Mouse (Mus musculus): ENCODE measurements around the gene Sh2d2a.
"Not testable (repeated sequence)": the region's sequence is repeated elsewhere in the genome, so short reads cannot be mapped to it uniquely, and the experiment has no call there.

The Sh2d2a gene

DNA sequence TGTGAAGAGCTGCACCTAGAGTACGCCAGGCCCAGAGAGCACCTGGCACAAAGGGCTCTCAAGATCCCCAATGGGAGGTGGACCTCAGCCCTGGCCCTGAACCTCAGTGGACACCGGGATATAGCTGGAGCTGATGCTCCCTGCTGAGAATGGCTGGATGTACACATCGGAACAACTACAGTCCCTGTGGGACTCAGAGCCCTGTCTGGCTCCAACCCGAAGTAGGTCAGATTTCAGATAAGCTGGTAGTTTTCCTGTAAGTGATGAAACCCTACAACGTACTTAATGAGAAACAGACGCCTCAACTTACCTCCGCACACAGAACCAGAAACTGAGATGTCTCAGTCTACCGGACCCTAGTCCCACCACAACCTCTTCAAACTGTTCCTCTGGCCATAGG, 11.1 kb downstream of the Sh2d2a start:
- DNase-seq: no peak

DNA sequence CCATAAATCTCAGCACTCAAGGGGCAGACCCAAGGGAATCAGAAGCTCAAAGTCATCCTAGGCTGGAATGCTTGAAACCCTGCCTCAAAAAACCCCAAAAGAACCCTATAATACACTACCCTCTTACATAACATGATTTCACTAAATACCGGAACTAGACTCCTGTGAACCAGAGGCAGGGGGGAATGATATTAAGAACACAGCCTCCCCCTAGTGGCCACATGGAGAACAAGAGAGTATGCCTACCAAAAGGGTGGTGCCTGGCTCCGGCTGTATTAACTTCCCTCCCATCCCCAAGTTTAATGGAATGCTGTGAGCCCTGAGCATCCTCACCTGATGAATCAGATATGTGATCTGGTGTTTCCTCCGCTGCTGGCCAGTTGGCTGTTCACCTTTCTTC, 13.3 kb downstream of the Sh2d2a start:
- peak; percentile 55 to 71 for DNase-seq

DNA sequence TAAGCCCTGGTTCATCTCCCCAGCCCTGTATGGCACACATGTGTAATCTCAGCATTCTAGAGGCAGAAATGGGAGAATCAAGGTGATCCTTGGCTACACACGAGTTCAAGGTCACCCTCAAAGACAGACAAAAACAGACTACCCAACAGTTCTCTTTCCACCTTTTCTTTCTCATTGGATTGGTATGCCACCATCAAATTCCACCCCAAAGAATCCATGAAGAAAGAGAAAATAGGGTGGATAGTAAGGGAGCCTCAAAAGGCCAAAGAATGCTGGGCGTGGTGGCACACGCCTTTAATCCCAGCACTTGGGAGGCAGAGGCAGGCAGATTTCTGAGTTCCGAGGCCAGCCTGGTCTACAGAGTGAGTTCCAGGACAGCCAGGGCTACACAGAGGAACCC, 17.6 kb downstream of the Sh2d2a start:
- DNase-seq: not testable (repeated sequence)

DNA sequence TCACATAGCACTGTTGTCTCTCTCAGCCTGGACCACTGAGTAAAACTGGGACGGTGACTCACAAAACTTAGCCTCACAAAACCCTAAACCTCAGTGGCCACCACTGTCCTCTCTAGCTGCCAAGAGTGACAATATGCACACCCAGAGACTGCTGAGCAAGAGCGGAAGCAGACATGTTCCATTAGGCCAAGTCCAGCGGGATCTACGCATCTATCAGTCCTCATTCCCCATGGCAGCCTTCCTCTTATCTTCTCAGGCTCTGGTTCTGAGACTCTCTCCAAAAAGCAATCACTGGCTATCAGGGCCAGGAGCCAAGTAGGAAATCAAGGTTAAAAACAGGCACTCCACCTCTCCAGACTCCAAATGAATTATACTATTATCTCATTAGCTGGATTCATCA, 31.2 kb downstream of the Sh2d2a start:
- no peak for DNase-seq

DNA sequence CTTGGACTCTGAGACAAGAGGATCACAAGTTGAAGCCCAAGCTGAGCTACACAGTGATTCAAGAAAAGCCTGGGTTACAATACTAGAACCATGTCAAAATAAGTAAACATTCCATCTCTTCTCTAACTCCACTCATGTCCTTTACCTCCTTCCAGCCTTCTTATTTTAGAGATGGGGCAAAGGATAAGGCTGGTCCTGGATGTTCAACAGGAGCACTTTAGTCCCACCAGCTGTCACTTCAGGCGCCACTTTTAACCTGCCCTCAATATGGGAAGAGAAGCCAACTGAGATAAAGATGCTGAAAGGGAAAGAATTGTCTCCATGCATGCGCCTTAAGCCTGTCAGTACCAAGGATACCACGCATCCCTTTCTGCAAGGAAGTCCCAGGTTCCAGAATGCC, 37.7 kb downstream of the Sh2d2a start:
- DNase-seq: no peak

DNA sequence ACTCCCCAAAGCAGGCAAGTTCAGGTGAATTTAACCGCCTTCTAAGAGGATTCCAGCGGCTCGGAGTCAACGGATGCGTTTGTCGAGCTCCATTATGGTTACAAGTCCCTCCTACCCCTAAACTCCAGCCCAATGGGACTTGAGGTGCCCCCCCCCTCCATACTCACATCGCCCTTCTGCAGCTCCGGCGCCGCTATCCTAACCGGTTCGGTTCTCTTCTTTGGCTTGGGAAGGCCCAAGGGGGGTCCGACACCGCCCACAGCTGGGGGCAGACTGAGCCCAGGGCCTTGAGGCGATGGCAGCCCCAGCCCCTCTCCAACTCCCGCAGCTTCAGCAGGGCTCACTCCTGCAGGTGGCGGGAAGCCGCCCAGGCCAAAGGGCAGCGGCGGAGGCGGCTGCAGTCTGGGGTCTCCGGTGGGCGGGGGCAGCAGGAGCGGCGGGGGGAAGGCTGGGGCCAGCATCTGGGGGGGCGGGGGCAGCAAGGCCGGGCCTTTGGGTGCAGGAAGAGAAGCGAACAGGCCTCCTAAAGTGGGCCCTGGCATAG, 38.2 kb downstream of the Sh2d2a start:
- DNase-seq: peak in 1 of 2 experiments; percentile 35

DNA sequence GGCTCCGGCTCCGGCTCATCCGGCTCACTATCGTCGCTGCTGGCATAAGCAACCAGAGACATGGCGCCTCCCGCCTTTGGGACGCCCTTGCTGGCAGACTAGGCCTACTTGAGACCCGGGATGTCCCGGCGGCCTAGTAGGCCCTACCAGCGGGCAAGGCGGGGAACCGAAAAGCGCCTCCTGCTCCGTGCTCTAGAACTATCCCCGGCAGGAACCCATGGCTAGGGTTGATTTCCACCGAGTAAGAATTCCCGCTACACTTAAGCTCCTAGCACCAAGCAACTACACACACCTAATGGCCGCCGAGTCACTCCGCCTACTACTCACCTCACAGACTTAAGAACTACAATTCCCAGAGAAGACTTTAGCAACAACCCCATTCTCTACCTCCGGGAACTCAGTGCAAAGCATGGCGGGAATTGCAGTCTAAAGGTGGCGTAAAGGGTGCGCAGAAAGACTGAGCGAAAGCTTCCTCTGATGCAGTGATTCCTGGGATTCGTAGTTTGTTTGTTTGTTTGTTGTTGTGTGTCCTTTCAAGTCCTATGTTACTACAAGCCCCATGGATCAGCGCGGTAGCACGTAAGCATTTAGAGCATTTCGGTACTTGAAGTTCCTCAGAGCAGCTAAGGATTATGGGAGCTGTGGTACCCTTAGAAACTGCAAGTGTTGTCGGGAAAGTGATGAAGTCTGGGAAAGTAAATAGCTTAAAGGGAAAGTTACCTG, 38.9 kb downstream of the Sh2d2a start, which contains the start of gene Prcc:
TSS of gene Prcc (minus strand) at position 328 of the 723 bp plus-strand sequence.
- DNase-seq: peak; percentile 96 to 99

DNA sequence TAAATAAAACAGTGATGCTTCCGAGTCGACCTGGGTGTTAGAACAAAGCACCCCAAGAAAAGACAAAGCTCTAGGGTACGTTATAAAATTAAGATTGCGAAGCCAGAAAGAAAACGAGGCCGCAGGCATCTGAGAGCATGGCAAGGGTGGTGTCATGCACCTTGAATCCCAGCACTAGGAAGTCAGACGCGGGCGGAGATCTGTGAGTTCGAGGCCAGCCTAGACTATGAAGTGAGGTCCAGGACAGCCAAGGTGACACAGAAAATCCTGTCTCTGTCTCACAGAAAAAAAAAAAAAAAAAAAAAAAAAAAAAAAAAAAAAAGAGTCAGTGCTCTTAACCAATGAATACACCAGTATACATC, 39.4 kb downstream of the Sh2d2a start:
- DNase-seq: no peak

DNA sequence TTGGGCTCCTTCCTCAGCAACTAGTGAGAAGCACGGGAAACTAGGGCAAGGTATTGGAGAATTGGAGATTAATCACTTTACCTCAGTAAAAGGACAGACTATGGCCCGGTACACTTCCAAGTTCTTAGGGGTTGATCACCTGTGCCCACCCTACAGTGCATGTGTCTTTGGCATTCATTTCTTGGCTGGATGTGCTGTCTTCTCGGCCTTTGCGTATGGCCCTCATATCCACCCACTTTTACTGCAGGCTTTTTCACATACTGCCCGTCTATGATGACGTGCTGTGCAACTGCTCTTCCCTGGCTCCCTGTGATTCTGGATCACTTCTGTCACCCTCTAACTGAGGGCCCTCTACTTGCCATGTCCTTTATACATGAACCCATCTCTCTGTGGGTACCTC, 39.9 kb downstream of the Sh2d2a start:
- DNase-seq: no peak

DNA sequence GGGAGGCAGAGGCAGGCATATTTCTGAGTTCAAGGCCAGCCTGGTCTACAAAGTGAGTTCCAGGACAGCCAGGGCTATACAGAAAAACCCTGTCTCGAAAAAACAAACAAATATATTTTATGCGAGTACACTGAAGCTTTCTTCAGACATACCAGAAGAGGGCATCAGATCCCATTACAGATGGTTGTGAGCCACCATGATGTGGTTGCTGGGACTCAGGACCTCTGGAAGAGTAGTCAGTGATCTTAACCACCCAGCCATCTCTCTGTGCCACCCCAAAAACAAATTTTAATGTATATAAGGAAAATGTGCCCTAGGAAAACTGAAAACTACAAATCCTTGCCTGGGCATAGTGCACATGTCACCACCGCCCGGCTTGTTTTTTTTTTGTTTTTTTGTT, 40.8 kb downstream of the Sh2d2a start:
- DNase-seq: not testable (repeated sequence)

DNA sequence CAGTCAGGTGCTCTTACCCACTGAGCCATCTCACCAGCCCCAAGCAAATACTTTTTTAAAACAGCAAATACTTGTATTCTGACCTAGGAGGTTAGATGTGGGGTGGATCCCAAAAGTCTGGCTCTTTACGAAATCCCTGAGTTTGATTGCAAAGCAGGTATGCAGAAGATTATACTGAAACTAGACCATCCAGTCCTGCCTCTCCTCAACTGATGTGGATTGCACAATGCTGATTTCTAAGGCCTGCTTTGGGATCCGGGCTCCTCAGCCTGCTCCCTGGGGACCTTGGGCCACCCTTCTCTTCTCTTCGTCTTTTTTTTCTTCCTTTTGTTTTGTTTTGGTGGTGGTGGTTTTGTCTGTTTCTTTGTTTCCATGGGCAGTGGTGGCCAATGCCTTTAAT, 44.9 kb downstream of the Sh2d2a start:
- no peak for DNase-seq

DNA sequence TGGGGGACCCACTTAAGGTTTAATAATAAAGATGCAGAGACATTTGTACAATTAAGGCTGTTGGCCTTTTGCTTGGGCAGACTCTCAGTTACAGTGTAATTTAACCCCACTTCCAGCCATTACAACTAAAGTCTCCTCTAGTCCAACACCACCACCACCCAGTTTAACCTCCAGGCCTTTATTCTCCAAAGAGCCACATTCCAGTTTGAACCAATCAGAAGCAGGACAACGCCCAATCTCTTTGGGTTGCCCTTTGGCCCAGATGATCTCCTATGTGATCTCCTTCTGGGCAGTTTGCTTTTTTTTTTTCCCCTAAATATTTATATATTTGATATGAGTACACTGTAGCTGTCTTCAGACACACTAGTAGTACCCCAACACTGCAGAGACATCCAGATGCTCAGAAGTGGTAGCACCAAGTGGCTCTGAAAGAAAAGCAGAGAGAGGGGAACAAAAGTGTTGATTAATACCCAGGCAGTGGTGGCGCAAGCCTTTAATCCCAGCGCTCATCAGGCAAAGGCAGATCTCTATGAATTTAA, 46.9 kb downstream of the Sh2d2a start:
- no peak for DNase-seq

DNA sequence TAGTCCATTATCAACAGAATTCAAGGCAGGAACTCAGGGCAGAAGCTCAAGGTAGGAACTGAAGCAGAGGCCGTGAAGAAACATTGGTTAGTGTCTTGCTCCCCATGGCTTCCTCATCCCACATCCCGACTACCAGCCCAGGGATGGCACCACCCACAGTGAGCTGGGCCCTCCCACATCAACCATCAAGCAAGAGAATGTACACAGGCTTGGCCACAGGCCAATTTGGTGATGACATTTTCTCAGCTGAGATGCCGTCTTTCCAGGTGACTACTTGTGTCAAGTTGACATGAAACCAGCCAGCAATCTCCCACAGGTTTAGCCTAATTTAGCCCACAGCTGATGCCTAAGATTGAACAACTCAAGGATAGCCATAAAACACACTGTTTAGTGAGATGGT, 52.7 kb downstream of the Sh2d2a start:
- DNase-seq: no peak

DNA sequence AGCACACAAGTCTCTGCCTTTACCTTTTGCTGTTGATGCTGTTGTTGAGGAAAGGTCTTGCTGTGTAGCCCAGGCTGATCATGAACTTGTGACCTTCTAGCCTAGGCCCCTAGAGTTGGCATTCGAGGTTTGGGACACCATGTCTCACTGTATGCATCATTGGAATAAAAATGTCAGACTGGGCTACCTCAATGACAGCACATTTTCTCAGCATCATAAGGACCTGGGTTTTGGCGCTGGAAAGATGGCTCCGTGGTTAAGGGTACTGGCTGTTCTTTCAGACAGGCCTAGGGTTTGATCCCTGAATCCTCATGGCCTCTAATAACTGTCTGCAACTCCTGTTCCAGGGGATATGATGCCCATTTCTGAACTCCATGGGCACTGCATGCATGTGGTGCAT, 53.2 kb downstream of the Sh2d2a start:
- DNase-seq: no peak

DNA sequence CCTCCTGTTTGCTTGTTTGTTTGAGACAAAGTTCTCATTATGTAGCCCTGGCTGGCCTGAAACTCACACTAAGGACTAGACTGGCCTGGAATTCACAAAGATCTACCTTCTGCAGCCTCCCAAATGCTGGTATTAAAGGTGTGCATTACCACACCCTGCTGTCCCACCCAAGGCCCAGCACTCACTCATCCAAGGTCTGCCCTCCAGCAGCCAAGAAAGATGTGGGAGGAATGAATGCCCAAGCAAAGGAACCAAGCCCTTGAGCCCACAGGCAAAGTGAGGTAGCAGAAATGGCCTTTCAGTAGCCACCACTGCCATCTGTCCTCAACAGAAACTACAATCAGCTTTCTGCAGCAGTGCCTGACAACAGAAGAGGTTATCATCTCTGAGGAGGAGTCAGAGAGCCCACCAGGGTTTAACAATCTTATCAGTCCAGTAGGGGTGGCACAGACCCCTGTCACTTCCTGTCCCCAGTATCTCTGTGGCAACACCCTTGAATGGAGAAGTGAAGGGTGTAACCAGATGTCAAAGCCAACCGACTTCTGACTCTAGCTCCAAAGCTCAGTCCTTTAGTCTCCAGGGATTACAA, 54.6 kb downstream of the Sh2d2a start:
- no peak for DNase-seq

DNA sequence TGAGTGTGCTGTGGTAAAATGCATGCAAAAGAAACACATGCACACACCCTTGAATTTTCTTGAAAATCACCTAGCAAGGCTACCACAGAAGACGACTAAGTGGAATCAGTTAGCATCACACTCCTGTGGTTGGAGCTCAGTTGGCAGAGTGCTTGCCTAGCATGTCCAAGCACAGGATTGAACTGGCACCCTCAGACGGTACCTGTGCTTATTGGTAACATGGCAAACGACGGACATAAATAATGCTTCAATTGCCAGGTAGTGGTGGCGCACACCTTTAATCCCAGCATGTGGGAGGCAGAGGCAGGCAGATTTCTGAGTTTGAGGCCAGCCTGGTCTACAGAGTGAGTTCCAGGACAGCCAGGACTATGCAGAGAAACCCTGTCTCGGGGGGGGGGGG, 55.4 kb downstream of the Sh2d2a start:
- not testable (repeated sequence) for DNase-seq

DNA sequence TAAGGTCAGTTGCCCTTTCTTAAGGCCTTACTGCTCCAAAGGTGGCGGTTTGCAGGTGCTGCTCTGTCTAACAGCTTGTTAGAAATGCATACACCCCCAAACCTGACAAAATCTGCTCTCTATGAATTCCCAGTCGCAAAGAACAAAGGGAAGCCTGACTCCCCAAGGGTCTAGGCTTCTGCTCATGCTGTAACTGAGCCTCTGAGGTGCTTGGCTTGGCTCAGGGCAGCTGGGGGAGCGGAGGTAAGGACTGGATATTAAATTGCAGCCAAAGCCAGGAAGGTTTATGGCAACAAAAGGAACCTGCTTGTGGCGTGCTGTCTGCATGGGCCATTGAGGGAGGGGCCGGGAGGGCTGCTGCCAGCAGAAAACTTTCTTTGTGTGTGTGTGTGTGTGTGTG, 57.3 kb downstream of the Sh2d2a start:
- no peak for DNase-seq
